Mouse (Mus musculus) kidney, postnatal 0 days (tissue): ENCODE results near the gene Lif. TPM values are rescaled to one million over a fixed set of nuclear protein-coding genes. Genes with fewer than 3 reads are reported as not detected.

Experiments
- ATAC-seq: fragments of 200-750 bp; cut with Nextera tagmentation; replicated peaks from 2 replicates; pipeline ENCODE4 v1.8.0; 2017; ENCODE audit warnings: low read depth, moderate number of reproducible peaks, moderate TSS enrichment, moderate library complexity; ENCODE audit not compliant: low FRiP score
- DNase-seq: peaks from one replicate; pipeline ENCODE4 v3.0.0-alpha.2; 2016; ENCODE audit warnings: low spot score
- H3K27ac ChIP-seq: fragments of 300-500 bp; sonication (generic); 2 replicates; pipeline ENCODE4 v1.5.1; 2014; ENCODE audit warnings: mild to moderate bottlenecking
- H3K27me3 ChIP-seq: fragments of 300-500 bp; sonication (generic); 2 replicates; pipeline ENCODE4 v1.6.1; 2014; ENCODE audit warnings: low read length, mixed read lengths; ENCODE audit not compliant: insufficient read depth
- H3K36me3 ChIP-seq: fragments of 300-500 bp; sonication (generic); 2 replicates; pipeline ENCODE4 v1.6.1; 2014; ENCODE audit warnings: low read length, mixed read lengths; ENCODE audit not compliant: insufficient read depth
- H3K4me1 ChIP-seq: fragments of 300-500 bp; sonication (generic); replicated peaks from 2 replicates; pipeline ENCODE4 v1.6.1; 2014; ENCODE audit warnings: antibody characterized with exemption, low read length, mixed read lengths; ENCODE audit not compliant: insufficient read depth
- H3K4me2 ChIP-seq: fragments of 300-500 bp; sonication (generic); 2 replicates; pipeline ENCODE4 v1.6.1; 2014; ENCODE audit warnings: mild to moderate bottlenecking, low read length, moderate library complexity, mixed read lengths
- H3K4me3 ChIP-seq: fragments of 300-500 bp; sonication (generic); replicated peaks from 2 replicates; pipeline ENCODE4 v1.5.1; 2014; ENCODE audit warnings: low read depth, low read length
- H3K9ac ChIP-seq: fragments of 300-500 bp; sonication (generic); 2 replicates; pipeline ENCODE4 v1.6.1; 2014; ENCODE audit warnings: low read depth, low read length
- H3K9me3 ChIP-seq: fragments of 300-500 bp; sonication (generic); replicated peaks from 2 replicates; pipeline ENCODE4 v1.6.1; 2016; ENCODE audit warnings: low read length, inconsistent platforms, mixed read lengths
- CTCF ChIP-seq: IDR thresholded peaks from 2 replicates; pipeline ENCODE4 v1.5.1; 2016; ENCODE audit warnings: antibody characterized with exemption, low read depth, mild to moderate bottlenecking, moderate library complexity
- WGBS: fragments of 180-500 bp; shearing (Covaris S2); extraction: QIAGEN DNeasy Blood & Tissue Kit; methylation state at CpG from one replicate; pipeline ENCODE4 v1.1.7; 2014; 5-methylcytosine and 5-hydroxymethylcytosine counted together
- polyA plus RNA-seq: library from polyadenylated mRNA; unstranded; fragments of >200 nt; fragmentation: Nextera tagmentation; extraction: Ambion mirVana; gene quantifications from 2 replicates; pipeline ENCODE4 v1.2.1, GENCODE M21; 2015

Lif gene
- polyA plus RNA-seq, 1 experiment from 2014 or later: 0.11 TPM

DNA sequence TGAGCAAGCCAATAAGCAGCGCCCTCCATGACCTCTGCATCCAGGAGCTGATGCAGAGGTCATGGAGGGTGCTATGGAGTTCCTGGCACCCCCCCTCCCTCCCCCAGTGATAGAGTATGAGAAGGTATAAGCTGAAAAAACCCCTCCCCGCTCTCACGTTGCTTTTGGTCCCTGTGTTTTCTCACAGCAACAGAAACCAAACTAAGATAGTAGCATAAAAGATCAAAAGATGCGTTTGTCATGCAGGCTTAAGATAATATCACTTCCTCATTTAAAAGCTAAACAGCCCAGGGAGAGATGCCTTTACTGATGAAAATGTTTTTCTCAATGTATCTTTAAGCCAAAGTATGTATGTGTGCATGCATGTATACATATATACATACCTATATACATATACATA, 10.7 kb upstream of the Lif start:
- Histone ChIP-seq H3K27ac (no peak overlapping the region), H3K27me3 (no peaks in the 10 kb centered on the region), H3K4me2 (no peak overlapping the region), H3K4me3 (no peak overlapping the region), H3K9me3 (no peaks in the 10 kb centered on the region), H3K9ac (no peak overlapping the region), H3K4me1 (no peaks in the 10 kb centered on the region), H3K36me3 (no peaks in the 10 kb centered on the region)
- WGBS: 70% methylated on average over 4 of the region's 4 CpGs
- ATAC-seq: no peak
- DNase-seq: no peak
- no peak for TF ChIP-seq CTCF

GRCm38 (mm10) chr11:4247201-4247959, 10.0 kb upstream of the Lif start:
- no peak overlapping the region for H3K9ac ChIP-seq
- no peak overlapping the region for H3K4me2 ChIP-seq
- no peak overlapping the region for H3K27ac ChIP-seq
- no peak for DNase-seq
- ATAC-seq: no peak
- H3K4me3 ChIP-seq: no peak overlapping the region
- no peaks in the 10 kb centered on the region for H3K4me1 ChIP-seq
- no peak for TF ChIP-seq CTCF
- WGBS: 71% methylated on average over 14 of the region's 14 CpGs
- no peaks in the 10 kb centered on the region for H3K27me3 ChIP-seq
- H3K36me3 ChIP-seq: no peaks in the 10 kb centered on the region
- no peaks in the 10 kb centered on the region for H3K9me3 ChIP-seq

DNA sequence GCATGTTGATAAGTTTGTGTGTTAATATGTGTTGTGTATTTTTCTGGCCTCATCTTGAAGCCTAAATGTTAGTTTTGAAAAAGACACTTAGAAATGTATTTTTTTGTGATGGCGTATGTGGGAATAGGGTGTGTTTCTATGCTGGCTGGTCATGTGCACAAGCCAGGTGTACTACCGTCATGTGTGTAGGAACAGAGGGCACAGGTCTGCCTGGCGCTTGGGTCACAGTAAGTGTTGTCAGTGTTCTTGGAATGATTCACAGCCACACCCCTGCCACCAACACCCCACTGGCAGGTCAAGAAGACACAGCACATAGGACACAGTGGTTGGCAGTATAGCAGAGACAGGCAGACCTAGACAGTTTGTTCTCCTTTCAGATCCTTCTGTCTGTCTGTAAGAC, 8.2 kb upstream of the Lif start:
- Histone ChIP-seq H3K27me3 (no peaks in the 10 kb centered on the region), H3K9me3 (no peaks in the 10 kb centered on the region), H3K4me3 (no peak overlapping the region), H3K9ac (no peak overlapping the region), H3K4me2 (no peak overlapping the region), H3K36me3 (no peaks in the 10 kb centered on the region), H3K27ac (no peak overlapping the region), H3K4me1 (no peaks in the 10 kb centered on the region)
- WGBS: 88% methylated on average over 3 of the region's 3 CpGs
- TF ChIP-seq CTCF: no peak
- DNase-seq (no peak), ATAC-seq (no peak)

DNA sequence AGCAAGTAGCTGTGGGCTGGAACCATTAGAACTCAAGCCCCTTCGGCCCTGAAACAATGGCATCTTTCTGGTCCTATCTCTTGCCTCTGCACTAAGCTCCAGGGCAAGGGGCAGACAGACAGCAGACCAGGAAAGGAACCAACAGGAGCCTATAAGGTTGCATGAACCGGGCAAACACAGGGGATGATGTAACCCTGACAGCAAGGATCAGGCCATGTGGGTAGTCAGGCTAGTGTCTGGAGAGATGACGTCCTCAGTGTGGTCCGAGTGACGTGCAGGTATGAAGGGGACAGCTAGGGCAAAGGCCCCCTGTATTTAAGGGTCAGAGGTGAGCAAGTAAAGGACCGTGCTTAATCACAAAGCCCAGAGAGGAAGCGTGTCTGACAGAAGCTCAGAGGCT, 7.1 kb upstream of the Lif start:
- ATAC-seq: no peak
- WGBS: 66% methylated on average over 7 of the region's 7 CpGs
- DNase-seq: no peak

GRCm38 (mm10) chr11:4251376-4251775, 6.0 kb upstream of the Lif start:
- Histone ChIP-seq H3K4me3 (no peak overlapping the region), H3K27ac (no peak overlapping the region), H3K9ac (no peak overlapping the region), H3K9me3 (no peaks in the 10 kb centered on the region), H3K27me3 (no peaks in the 10 kb centered on the region), H3K36me3 (no peaks in the 10 kb centered on the region), H3K4me2 (no peak overlapping the region), H3K4me1 (no peaks in the 10 kb centered on the region)
- no peak for DNase-seq
- no peak for ATAC-seq
- 68% methylated on average over 3 of the region's 3 CpGs for WGBS
- no peak for TF ChIP-seq CTCF

More for the DNA sequence above, 7.1 kb upstream of the Lif start:
- no peak overlapping the region for H3K4me2 ChIP-seq
- no peak for TF ChIP-seq CTCF
- H3K4me3 ChIP-seq: no peak overlapping the region
- H3K9ac ChIP-seq: no peak overlapping the region
- H3K27ac ChIP-seq: no peak overlapping the region
- no peaks in the 10 kb centered on the region for H3K36me3 ChIP-seq
- no peaks in the 10 kb centered on the region for H3K4me1 ChIP-seq
- H3K9me3 ChIP-seq: no peaks in the 10 kb centered on the region
- H3K27me3 ChIP-seq: no peaks in the 10 kb centered on the region

DNA sequence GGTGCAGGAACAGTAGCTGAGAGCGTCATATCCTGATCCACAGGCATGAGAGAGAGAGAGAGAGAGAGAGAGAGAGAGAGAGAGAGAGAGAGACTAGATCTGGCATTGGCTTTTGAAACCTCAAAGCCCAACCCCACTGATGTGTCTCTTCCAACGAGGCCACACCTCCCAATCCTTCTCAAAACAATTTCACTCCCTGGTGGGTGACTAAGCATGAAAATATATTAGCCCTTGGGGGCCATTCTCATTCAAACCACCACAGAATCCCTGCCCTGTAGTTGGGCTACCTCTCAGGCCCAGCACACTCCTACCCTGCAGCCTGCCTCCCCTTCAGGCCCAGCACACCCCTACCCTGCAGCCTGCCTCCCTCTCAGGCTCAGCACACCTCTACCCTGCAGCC, 4.5 kb upstream of the Lif start:
- Histone ChIP-seq H3K4me3 (no peak overlapping the region), H3K36me3 (no peaks in the 10 kb centered on the region), H3K27ac (no peak overlapping the region), H3K4me2 (no peak overlapping the region), H3K27me3 (no peaks in the 10 kb centered on the region), H3K9ac (no peak overlapping the region), H3K4me1 (no peaks in the 10 kb centered on the region), H3K9me3 (no peaks in the 10 kb centered on the region)
- WGBS: 61% methylated on average over 2 of the region's 2 CpGs
- ATAC-seq (no peak), DNase-seq (no peak)
- TF ChIP-seq CTCF: no peak

DNA sequence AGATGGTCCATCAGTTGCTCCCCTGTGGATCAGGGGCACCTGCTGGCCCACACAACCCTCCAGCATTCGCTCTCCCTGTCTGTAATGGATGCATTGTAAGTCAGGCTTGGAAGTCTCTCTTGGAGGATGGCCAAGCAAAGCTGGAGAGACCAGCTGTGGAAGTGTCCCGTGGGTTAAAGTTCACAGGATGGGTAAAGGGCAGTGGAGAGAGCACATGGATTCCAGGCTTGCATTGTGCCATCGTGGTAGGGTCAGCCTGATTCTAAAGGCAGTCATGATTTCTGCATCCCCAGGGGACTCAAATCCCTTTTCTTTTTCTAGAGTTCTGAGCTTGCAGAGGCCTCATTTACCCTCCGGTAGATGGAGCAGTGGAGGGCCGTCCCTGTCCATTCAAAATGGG, 399 bp downstream of the Lif start:
- ATAC-seq (no peak), DNase-seq (no peak)
- no peak overlapping the region for H3K27ac ChIP-seq
- H3K9ac ChIP-seq: no peak overlapping the region
- no peaks in the 10 kb centered on the region for H3K36me3 ChIP-seq
- 54% methylated on average over 5 of the region's 5 CpGs for WGBS
- no peaks in the 10 kb centered on the region for H3K27me3 ChIP-seq
- no peak overlapping the region for H3K4me3 ChIP-seq
- no peaks in the 10 kb centered on the region for H3K9me3 ChIP-seq
- H3K4me2 ChIP-seq: no peak overlapping the region
- no peak for TF ChIP-seq CTCF
- H3K4me1 ChIP-seq: peaks cover 19% of the 10 kb centered on the region; the same call in 1 of the 2 replicates
